Mouse (Mus musculus) kidney, postnatal 0 days (tissue): Measurements from ENCODE around the gene Drd1. TPM values are rescaled to one million over a fixed set of nuclear protein-coding genes. Genes with fewer than 3 reads are reported as not detected.
A peak's percentile ranks its signal among the peaks of the same experiment; 100 is the strongest.

Source experiments
- ATAC-seq: fragments of 200-750 bp; cut with Nextera tagmentation; replicated peaks from 2 replicates; pipeline ENCODE4 v1.8.0; 2017; ENCODE audit warnings: low read depth, moderate number of reproducible peaks, moderate TSS enrichment, moderate library complexity; ENCODE audit not compliant: low FRiP score
- DNase-seq: peaks from one replicate; pipeline ENCODE4 v3.0.0-alpha.2; 2016; ENCODE audit warnings: low spot score
- H3K27ac ChIP-seq: fragments of 300-500 bp; sonication (generic); 2 replicates; pipeline ENCODE4 v1.5.1; 2014; ENCODE audit warnings: mild to moderate bottlenecking
- H3K27me3 ChIP-seq: fragments of 300-500 bp; sonication (generic); 2 replicates; pipeline ENCODE4 v1.6.1; 2014; ENCODE audit warnings: low read length, mixed read lengths; ENCODE audit not compliant: insufficient read depth
- H3K36me3 ChIP-seq: fragments of 300-500 bp; sonication (generic); 2 replicates; pipeline ENCODE4 v1.6.1; 2014; ENCODE audit warnings: low read length, mixed read lengths; ENCODE audit not compliant: insufficient read depth
- H3K4me1 ChIP-seq: fragments of 300-500 bp; sonication (generic); replicated peaks from 2 replicates; pipeline ENCODE4 v1.6.1; 2014; ENCODE audit warnings: antibody characterized with exemption, low read length, mixed read lengths; ENCODE audit not compliant: insufficient read depth
- H3K4me2 ChIP-seq: fragments of 300-500 bp; sonication (generic); 2 replicates; pipeline ENCODE4 v1.6.1; 2014; ENCODE audit warnings: mild to moderate bottlenecking, low read length, moderate library complexity, mixed read lengths
- H3K4me3 ChIP-seq: fragments of 300-500 bp; sonication (generic); replicated peaks from 2 replicates; pipeline ENCODE4 v1.5.1; 2014; ENCODE audit warnings: low read depth, low read length
- H3K9ac ChIP-seq: fragments of 300-500 bp; sonication (generic); 2 replicates; pipeline ENCODE4 v1.6.1; 2014; ENCODE audit warnings: low read depth, low read length
- H3K9me3 ChIP-seq: fragments of 300-500 bp; sonication (generic); replicated peaks from 2 replicates; pipeline ENCODE4 v1.6.1; 2016; ENCODE audit warnings: low read length, inconsistent platforms, mixed read lengths
- CTCF ChIP-seq: IDR thresholded peaks from 2 replicates; pipeline ENCODE4 v1.5.1; 2016; ENCODE audit warnings: antibody characterized with exemption, low read depth, mild to moderate bottlenecking, moderate library complexity
- WGBS: fragments of 180-500 bp; shearing (Covaris S2); extraction: QIAGEN DNeasy Blood & Tissue Kit; methylation state at CpG from one replicate; pipeline ENCODE4 v1.1.7; 2014; 5-methylcytosine and 5-hydroxymethylcytosine counted together
- polyA plus RNA-seq: library from polyadenylated mRNA; unstranded; fragments of >200 nt; fragmentation: Nextera tagmentation; extraction: Ambion mirVana; gene quantifications from 2 replicates; pipeline ENCODE4 v1.2.1, GENCODE M21; 2015

Drd1 gene
- polyA plus RNA-seq, 1 experiment from 2014 or later, result 0.33 TPM

DNA sequence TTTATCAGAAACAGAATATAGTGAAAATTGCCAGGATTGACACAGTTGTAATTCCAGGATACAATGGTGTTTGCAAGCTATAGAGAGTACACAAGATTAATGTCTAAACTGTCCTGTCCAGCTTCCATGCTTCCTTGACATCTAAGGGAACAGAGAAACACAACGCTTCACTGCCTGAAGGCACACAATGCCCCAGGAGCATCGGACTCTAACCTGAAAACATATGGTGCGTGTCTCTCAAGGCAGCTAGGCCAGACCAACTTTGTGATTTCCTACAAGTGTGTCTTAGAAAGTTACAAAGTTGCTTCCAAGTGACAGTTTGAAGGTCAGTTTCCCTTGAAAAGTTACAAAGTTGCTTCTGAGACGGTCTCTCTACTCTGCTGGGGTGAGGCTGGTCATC, 41.7 kb upstream of the Drd1 start:
- peak overlapping the region; percentile 54; the same call in 1 of the 2 replicates for H3K27ac ChIP-seq
- 71% methylated on average over 4 of the region's 4 CpGs for WGBS
- no peaks in the 10 kb centered on the region for H3K27me3 ChIP-seq
- no peak overlapping the region for H3K4me3 ChIP-seq
- ATAC-seq (peak; percentile 71), DNase-seq (no peak)
- no peaks in the 10 kb centered on the region for H3K4me1 ChIP-seq
- no peak for TF ChIP-seq CTCF
- H3K4me2 ChIP-seq, result no peak overlapping the region
- H3K9me3 ChIP-seq, result no peaks in the 10 kb centered on the region
- H3K9ac ChIP-seq, result no peak overlapping the region
- H3K36me3 ChIP-seq, result peaks cover 42% of the 10 kb centered on the region

DNA sequence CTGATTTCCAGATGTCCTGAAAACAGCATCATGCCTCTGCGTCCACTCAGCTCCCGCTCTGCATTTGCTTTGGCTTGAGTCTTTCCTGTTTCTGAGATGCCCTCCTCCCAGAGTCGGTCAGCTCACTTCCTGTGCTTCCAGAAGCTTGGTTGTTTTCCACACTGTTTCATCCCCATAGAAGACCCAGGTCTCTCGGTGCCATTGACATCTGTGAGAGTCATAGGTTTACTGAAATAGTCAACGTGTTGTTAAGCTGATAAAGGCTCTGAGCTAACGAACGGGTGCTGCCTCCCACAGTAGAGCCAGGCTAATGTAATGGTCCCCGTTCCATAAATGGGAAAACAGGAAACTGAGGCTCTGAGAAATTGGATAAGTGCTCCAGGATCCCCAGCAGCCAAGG, 40.2 kb upstream of the Drd1 start:
- Histone ChIP-seq H3K36me3 (peaks cover 52% of the 10 kb centered on the region), H3K27me3 (no peaks in the 10 kb centered on the region), H3K9me3 (no peaks in the 10 kb centered on the region), H3K4me3 (no peak overlapping the region), H3K27ac (no peak overlapping the region), H3K4me1 (no peaks in the 10 kb centered on the region), H3K4me2 (no peak overlapping the region), H3K9ac (no peak overlapping the region)
- no peak for TF ChIP-seq CTCF
- ATAC-seq (no peak), DNase-seq (no peak)
- WGBS, result 85% methylated on average over 8 of the region's 8 CpGs

DNA sequence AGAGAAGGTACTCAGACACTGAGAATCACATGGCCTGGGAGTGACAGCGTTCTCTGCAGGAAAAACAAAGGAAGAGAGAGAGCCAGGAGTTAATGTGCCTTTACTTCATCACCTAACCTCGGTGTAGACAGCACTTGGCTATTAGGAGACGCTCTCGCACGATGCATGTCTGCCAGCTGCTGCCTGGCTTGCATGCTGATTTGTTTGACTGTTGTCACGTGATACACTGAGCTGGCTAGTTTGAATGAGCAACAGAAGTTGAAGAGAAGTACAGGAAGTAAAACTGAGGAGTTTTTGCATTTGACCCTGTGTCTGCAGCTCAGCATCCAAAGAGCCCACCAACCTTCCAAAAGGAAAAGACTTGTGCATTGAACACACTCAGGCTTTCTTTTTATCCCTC, 39.5 kb upstream of the Drd1 start:
- DNase-seq, result no peak
- Histone ChIP-seq H3K4me2 (no peak overlapping the region), H3K4me1 (no peaks in the 10 kb centered on the region), H3K9me3 (no peaks in the 10 kb centered on the region), H3K9ac (no peak overlapping the region), H3K4me3 (no peak overlapping the region), H3K36me3 (peaks cover 49% of the 10 kb centered on the region), H3K27ac (no peak overlapping the region), H3K27me3 (no peaks in the 10 kb centered on the region)
- WGBS, result 68% methylated on average over 6 of the region's 6 CpGs
- TF ChIP-seq CTCF, result no peak
- no peak for ATAC-seq

DNA sequence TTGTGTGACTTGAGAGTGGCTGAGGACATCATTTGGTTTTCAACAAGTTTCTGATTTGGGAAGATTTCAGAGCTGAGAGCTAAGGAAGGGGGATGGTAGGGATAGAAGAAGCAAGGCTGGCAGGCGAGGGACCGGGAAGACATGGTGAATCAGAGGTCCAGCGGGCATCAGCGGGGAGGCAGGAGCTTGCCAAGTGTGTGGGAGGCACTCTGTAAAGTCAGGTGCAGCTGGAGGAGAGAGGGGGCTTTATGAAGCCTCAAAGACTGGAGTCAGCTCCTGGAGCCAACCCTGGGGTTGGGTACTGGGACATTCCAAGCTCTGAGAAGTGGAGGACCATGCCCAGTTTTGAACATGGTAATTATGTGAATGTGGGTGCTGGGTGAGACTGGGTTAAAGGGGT, 38.8 kb upstream of the Drd1 start:
- H3K27ac ChIP-seq, result no peak overlapping the region
- TF ChIP-seq CTCF, result no peak
- H3K4me1 ChIP-seq, result no peaks in the 10 kb centered on the region
- ATAC-seq (no peak), DNase-seq (no peak)
- no peak overlapping the region for H3K9ac ChIP-seq
- no peak overlapping the region for H3K4me2 ChIP-seq
- H3K27me3 ChIP-seq, result no peaks in the 10 kb centered on the region
- no peak overlapping the region for H3K4me3 ChIP-seq
- 80% methylated on average over 4 of the region's 4 CpGs for WGBS
- H3K9me3 ChIP-seq, result no peaks in the 10 kb centered on the region
- H3K36me3 ChIP-seq, result peaks cover 54% of the 10 kb centered on the region

DNA sequence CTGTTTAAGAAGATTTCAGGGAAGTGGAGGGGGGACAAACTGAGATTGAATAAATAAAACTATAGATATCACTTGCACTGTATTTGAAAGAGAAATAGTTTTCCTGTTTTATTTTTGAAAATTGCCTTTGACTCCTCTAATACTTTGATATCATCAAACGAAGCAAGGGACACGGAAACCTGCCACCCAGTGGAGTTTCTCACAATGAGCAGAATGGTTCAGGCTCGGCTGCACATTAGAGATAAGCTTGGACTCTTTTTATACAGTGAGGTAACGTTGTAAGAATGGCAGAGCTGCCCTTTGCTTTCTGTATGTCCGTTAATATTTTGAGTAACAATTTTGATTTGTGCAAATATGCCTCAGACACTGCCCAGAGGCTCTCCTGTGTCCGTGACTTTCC, 36.2 kb upstream of the Drd1 start:
- Histone ChIP-seq H3K4me1 (no peaks in the 10 kb centered on the region), H3K9ac (no peak overlapping the region), H3K36me3 (peaks cover 55% of the 10 kb centered on the region), H3K9me3 (no peaks in the 10 kb centered on the region), H3K4me2 (no peak overlapping the region), H3K27ac (no peak overlapping the region), H3K27me3 (no peaks in the 10 kb centered on the region), H3K4me3 (no peak overlapping the region)
- ATAC-seq, result no peak
- 82% methylated on average over 6 of the region's 6 CpGs for WGBS
- no peak for DNase-seq
- no peak for TF ChIP-seq CTCF

DNA sequence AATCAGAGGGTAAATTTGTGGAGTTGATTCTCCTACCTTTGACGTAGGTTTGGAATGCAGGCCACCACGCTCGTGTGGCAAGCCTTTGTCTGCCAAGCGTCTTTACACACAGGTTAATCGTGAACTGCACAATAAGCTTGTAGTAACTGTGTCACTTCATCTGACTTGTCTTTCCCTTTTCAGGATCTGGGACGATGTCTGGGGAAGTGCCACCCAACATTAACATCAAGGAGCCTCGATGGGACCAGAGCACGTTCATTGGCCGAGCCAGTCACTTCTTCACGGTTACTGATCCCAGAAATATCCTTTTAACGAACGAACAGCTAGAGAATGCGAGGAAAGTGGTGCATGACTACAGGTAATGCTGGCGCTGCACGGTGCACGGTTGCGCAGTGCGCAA, 29.8 kb upstream of the Drd1 start:
- Histone ChIP-seq H3K27ac (no peak overlapping the region), H3K4me3 (no peak overlapping the region), H3K36me3 (peaks cover 36% of the 10 kb centered on the region), H3K27me3 (no peaks in the 10 kb centered on the region), H3K9me3 (no peaks in the 10 kb centered on the region), H3K4me2 (no peak overlapping the region), H3K4me1 (no peaks in the 10 kb centered on the region), H3K9ac (no peak overlapping the region)
- DNase-seq (no peak), ATAC-seq (no peak)
- 90% methylated on average over 18 of the region's 18 CpGs for WGBS
- TF ChIP-seq CTCF, result no peak

DNA sequence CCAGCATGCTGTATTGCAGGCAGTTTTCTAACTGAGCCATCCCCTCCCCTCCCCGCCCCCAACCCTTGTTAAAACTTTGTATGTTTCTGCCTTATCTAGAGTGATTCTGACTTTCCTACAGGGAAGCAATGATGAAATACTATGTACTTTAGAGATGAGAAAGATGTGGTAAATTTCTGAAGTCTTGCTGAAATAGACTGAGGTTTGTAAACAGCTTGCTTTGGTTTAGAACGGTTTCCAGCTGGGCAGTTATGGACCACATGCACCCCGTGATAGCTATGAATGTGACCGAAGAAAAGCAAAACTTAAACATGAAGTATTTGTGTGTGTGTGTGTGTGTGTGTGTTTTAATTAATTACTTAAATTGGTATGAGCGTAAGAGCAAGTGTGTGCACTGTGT, 29.3 kb upstream of the Drd1 start:
- ATAC-seq, result no peak
- TF ChIP-seq CTCF, result no peak
- 85% methylated on average over 5 of the region's 5 CpGs for WGBS

More for the DNA sequence above, 29.3 kb upstream of the Drd1 start:
- no peaks in the 10 kb centered on the region for H3K9me3 ChIP-seq
- no peaks in the 10 kb centered on the region for H3K4me1 ChIP-seq
- H3K9ac ChIP-seq, result no peak overlapping the region
- H3K4me2 ChIP-seq, result no peak overlapping the region
- H3K36me3 ChIP-seq, result peaks cover 36% of the 10 kb centered on the region
- no peak overlapping the region for H3K27ac ChIP-seq
- no peak for DNase-seq
- no peaks in the 10 kb centered on the region for H3K27me3 ChIP-seq
- H3K4me3 ChIP-seq, result no peak overlapping the region
